Mouse (Mus musculus): ENCODE results near the gene Ddx4.

The Ddx4 gene

DNA sequence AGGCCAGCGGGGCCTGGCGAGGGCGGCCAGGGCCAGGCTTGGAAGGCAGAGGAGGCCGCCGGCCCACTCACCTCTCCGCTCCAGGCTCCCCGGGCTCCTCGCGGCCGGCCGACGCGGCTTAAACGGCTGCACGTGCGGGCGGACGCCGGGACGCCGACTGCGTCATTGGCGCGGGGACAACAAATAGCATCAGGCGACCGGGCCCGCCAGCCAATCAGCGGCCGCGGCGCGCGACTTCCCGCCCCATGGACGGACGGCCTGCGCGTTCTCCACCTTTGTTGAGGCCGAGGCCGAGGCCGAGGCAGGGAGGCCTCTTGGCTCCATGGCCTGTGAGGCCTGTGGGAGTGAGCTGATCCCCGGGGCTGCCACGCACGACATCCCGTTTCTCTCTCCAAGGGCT, at the start of gene Ddx4:
Gene Ddx4, minus strand, starts transcription at position 271 of the 400 bp plus-strand sequence.
- DNase-seq (ENCODE audit: low spot score), result no peak

GRCm38 (mm10) chr13:112701256-112701655, 49.0 kb upstream of the Ddx4 start:
- no peak for DNase-seq (ENCODE audit: low spot score)

GRCm38 (mm10) chr13:112695526-112696240, 43.4 kb upstream of the Ddx4 start:
- DNase-seq (ENCODE audit: low spot score), result no peak

- DNase-seq (ENCODE audit: low spot score), result no peak
These were observed 40.7 kb upstream of the Ddx4 start for GRCm38 (mm10) chr13:112692870-112693553.

- DNase-seq (ENCODE audit: low spot score), result no peak
These were observed 33.9 kb upstream of the Ddx4 start for GRCm38 (mm10) chr13:112686155-112686554.

- no peak for DNase-seq (ENCODE audit: low spot score)
These were observed 31.7 kb upstream of the Ddx4 start for GRCm38 (mm10) chr13:112683970-112684369.

- DNase-seq (ENCODE audit: low spot score), result no peak
These were observed 31.0 kb upstream of the Ddx4 start for GRCm38 (mm10) chr13:112683312-112683711.

GRCm38 (mm10) chr13:112678154-112678553, 25.9 kb upstream of the Ddx4 start:
- no peak for DNase-seq (ENCODE audit: low spot score)

DNA sequence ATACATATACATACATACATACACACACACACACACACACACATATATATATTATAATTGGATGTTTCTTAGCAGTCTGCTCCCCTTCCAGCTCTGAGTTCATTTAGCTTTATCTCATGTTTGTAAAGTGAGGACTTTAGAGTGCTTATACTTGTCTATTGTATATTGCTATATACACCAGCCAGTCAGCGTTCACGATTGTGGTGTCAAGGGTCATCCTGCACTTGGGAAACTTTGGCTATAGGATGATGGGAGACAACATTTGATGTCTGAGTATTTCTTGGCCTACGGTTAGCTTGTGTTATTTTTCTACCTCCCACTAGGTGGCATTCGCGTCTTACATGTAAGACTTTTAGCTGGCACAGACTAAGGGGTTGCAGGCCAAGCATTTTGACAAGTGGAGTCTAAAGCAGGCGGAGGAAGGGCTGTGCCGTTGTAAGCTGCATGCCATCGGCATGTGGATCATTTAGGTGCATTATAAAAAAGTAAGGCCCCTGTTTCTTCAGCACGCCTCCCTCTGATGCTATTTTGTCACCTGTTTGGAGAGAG, 21.7 kb upstream of the Ddx4 start:
- peak; percentile 83 for DNase-seq (ENCODE audit: low spot score)

DNA sequence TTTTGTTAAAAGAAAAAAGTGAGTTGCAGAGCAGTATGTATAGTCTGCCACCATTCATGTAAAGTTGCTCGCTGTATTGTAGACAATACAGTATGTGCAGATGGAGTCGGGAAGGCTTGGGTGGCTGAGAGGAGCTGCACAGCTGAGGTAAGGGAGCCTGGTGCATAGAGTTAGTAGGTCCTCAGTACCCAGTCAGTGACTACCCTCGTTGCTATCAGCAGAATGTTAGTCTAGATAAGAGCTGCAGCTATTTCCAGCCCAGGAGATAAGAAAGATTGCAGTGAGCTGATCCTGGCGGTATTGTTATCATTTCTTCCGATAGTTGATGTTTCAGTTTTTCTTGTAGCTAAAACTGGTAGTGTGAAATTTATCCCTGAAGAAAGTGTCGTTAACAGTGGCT, 20.5 kb upstream of the Ddx4 start:
- DNase-seq (ENCODE audit: low spot score), result no peak

DNA sequence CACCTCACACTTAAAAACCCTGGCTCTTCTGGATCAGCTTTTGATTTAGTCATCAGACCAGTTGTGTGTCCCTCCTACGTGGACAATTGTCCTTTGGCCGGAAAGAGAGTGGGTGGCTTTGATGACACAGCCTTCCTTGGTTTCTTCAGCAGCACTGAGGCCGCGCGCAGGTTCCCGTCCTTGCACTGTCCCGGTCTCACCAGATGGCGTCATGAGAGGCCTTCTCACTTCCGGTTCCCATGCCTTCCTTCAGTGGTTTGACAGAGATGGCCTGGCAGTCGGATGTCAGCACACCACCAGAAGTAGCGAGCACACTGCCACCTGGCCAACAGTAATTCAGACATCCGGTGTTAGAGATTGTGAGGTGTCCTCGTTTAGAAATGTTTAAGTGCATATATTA, 19.4 kb upstream of the Ddx4 start:
- DNase-seq (ENCODE audit: low spot score), result no peak

GRCm38 (mm10) chr13:112667215-112667614, 14.9 kb upstream of the Ddx4 start:
- no peak for DNase-seq (ENCODE audit: low spot score)

GRCm38 (mm10) chr13:112666433-112667024, 14.3 kb upstream of the Ddx4 start:
- DNase-seq (ENCODE audit: low spot score), result no peak

DNA sequence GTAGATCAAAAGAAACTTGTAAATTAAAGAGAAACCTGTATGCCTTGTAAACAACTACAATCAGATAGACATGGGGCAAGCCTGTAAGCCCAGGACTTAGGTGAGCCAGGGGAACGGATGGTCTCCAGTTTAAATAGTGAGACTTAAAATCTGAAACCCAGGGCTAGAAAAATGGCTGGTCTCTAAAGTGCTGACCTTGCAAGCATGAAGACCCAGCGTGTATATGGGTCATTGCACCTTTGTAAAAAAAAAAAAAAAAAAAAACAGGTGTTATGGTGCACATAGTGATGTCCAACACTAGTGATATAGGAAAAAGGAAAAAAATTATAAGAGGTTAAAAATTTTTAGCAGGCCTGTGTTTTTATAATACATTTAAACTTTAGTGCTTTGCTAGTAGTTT, 9.4 kb upstream of the Ddx4 start:
- DNase-seq (ENCODE audit: low spot score), result no peak

DNA sequence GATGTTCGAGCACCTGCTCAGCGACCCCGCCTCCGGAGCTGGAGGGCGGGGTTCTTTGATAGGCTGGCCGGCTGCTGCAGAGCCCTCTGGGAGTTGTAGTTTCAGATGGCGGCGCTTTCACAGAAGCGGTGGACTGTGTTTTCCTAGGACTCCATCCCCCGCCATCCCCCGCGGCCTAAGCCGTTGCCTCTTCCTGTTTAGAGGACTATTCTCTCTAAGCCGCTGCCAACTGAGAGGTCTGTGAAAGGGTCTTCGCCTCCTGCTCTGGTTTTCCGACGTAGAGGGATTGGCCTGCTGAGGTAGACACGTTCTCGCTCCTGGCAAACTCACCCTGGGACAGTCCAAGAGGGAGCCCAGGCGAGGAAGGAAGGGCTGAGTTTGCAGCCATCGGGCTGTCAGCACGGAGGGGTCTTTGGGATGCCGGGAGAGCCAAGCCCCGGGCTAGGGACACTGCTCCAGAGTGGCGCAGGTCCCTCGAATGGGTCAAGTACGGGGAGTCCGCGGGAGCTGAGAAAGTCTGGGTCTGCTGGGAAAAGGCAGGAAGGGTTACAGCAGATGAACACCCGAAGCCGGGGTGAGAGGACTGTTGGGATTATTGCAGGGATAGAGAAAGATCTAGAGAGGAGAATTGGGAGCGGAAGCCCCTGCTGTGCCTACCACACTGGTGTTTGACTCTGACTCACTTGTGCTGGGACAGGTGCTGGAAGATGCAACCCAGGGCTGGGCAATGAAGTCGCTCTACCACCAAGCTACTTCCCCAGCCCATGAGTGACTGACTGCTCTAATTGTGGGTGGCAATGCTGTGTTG, 8.5 kb upstream of the Ddx4 start, which contains the start of gene Slc38a9:
Gene Slc38a9, plus strand, starts transcription at position 178 of the 808 bp plus-strand sequence.
- peak; percentile 87 for DNase-seq (ENCODE audit: low spot score)

GRCm38 (mm10) chr13:112659986-112660573, 7.8 kb upstream of the Ddx4 start:
- no peak for DNase-seq (ENCODE audit: low spot score)

- no peak for DNase-seq (ENCODE audit: low spot score)
These were observed 1.1 kb downstream of the Ddx4 start for GRCm38 (mm10) chr13:112651183-112651582.

DNA sequence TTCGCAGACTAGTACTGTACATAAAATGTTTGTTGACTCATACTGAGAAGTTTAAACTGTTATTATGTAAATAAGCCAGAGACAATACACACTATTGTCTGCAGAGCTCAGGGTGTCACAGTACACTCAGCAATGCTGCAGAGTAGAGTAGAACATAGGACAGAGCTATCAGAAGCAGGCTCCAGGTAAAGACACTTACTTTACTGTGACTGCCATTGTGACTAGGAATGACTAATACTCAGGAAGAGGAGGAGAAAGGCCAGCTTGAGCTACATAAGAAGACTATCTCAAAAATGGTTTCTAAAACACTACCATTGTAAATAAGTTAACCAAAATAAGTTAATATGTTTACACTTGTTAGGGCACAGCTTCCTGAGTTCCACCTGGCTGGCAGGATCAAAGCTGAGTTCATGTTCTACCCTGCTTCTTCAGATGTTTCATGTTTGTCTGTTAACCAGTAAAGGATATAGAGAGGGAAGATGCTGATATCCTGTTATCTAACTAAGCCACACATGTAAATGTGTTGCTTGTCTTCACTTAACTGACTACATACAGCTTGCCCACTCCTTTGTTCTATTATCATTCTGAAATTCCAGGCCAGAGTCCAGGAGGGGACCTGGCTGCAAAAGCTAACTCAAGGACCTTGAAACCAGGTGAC, 6.6 kb downstream of the Ddx4 start:
- no peak for DNase-seq (ENCODE audit: low spot score)

- DNase-seq (ENCODE audit: low spot score), result no peak
These were observed 7.3 kb downstream of the Ddx4 start for GRCm38 (mm10) chr13:112644996-112645395.

DNA sequence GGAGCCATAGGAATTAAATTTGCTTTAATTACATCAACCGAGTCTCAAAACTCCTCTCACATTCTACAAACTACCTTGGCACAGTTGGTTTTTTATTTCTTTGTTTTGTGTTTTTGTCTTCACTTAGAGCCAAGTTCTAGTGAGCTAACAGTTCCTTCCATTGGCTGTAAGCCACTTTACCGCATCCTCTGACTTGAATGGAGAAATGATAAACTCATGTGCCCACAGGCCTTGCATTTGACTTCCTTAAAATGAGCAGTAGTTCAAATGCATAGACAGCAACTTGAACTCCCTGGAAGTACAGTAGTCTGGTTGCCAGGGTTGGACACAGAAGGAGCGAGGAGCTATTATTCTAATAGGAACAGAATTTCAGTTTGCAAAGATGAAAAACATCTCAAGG, 9.4 kb downstream of the Ddx4 start:
- no peak for DNase-seq (ENCODE audit: low spot score)

GRCm38 (mm10) chr13:112639111-112639510, 13.2 kb downstream of the Ddx4 start:
- no peak for DNase-seq (ENCODE audit: low spot score)

Data from adipocyte (in vitro differentiated cells).